ENCODE assay signal across 9 mouse cellular contexts in genomic region chr17:89654089-89654813, GRCm38 (mm10).
DNase-seq lines count a peak whose midpoint lies in the region; ATAC-seq lines count a peak whose summit lies in the region.
"Had no signal": no experiment of that assay in that cellular context is flagged by ENCODE, and none has a peak within 500 bp of the region (broad histone marks: within the 10 kb centered on the region; RNA-seq: fewer than 3 reads in every experiment).

No protein-coding gene starts in this region.

- H3K27me3 ChIP-seq in hindbrain, embryonic 14.5 days (ENCODE audit: control insufficient read depth, insufficient read depth, low read length) = no peaks in the 10 kb centered on the region
- H3K27me3 ChIP-seq in midbrain, embryonic 13.5 days = no peaks in the 10 kb centered on the region
- H3K27me3 ChIP-seq: limb, embryonic 12.5 days had no signal

- no peak overlapping the region for H3K27ac ChIP-seq in hindbrain, embryonic 14.5 days
- no peak overlapping the region for H3K27ac ChIP-seq in midbrain, embryonic 13.5 days
- H3K27ac ChIP-seq: limb, embryonic 12.5 days had no signal

- no peaks in the 10 kb centered on the region for H3K9me3 ChIP-seq in hindbrain, embryonic 14.5 days (ENCODE audit: control insufficient read depth, low read length)
- no peaks in the 10 kb centered on the region for H3K9me3 ChIP-seq in midbrain, embryonic 13.5 days
- H3K9me3 ChIP-seq: limb, embryonic 12.5 days had no signal

- peak; percentile 80 for ATAC-seq in hindbrain, embryonic 14.5 days (ENCODE audit: low FRiP score)
- ATAC-seq in midbrain, embryonic 13.5 days = peak; percentile 66
- ATAC-seq in monocyte, adult 5-6 weeks (replicated peaks; ENCODE audit: insufficient number of reproducible peaks, low FRiP score, low TSS enrichment, poor library complexity, severe bottlenecking) = no peak

- DNase-seq in adrenal gland, adult 2 months = peak; percentile 40
- no peak for DNase-seq in adrenal gland, postnatal 4 days (ENCODE audit: low spot score in 2 of 2)
- DNase-seq in ZHBTc4 (ENCODE audit: low read depth, low spot score) = peak; percentile 68
- DNase-seq in embryo, embryonic 10.5 days (ENCODE audit: low spot score) = peak; percentile 84
- peak; percentile 88 for DNase-seq in hindbrain, embryonic 14.5 days (ENCODE audit: low spot score)
- DNase-seq in layer of hippocampus, postnatal 10 days (ENCODE audit: low spot score in 2 of 2) = peak; percentile 61 to 75

- no peaks in the 10 kb centered on the region for H3K4me1 ChIP-seq in hindbrain, embryonic 14.5 days (replicated peaks; ENCODE audit: control insufficient read depth, insufficient read depth, low read length)
- no peaks in the 10 kb centered on the region for H3K4me1 ChIP-seq in midbrain, embryonic 13.5 days (replicated peaks)
- H3K4me1 ChIP-seq: limb, embryonic 12.5 days had no signal

- no peak overlapping the region for H3K4me2 ChIP-seq in hindbrain, embryonic 14.5 days (replicated peaks)
- no peak overlapping the region for H3K4me2 ChIP-seq in midbrain, embryonic 13.5 days (replicated peaks)
- H3K4me2 ChIP-seq: limb, embryonic 12.5 days had no signal

- H3K9ac ChIP-seq in hindbrain, embryonic 14.5 days = no peak overlapping the region
- H3K9ac ChIP-seq in midbrain, embryonic 13.5 days (replicated peaks) = no peak overlapping the region
- H3K9ac ChIP-seq: limb, embryonic 12.5 days had no signal

- 68% methylated on average over 5 of the region's 5 CpGs for WGBS in hindbrain, embryonic 14.5 days
- whole genome bisulfite sequencing in midbrain, embryonic 13.5 days = 60% methylated on average over 5 of the region's 5 CpGs

- no peak overlapping the region for H3K4me3 ChIP-seq in hindbrain, embryonic 14.5 days (replicated peaks; ENCODE audit: low read length)
- H3K4me3 ChIP-seq in midbrain, embryonic 13.5 days (replicated peaks) = no peak overlapping the region
- H3K4me3 ChIP-seq: limb, embryonic 12.5 days had no signal

- H3K36me3 ChIP-seq in hindbrain, embryonic 14.5 days (replicated peaks; ENCODE audit: control insufficient read depth, insufficient read depth) = no peaks in the 10 kb centered on the region
- H3K36me3 ChIP-seq in midbrain, embryonic 13.5 days = no peaks in the 10 kb centered on the region
- H3K36me3 ChIP-seq: limb, embryonic 12.5 days had no signal

Comparison
In these comparisons a context has a peak if more than half of its experiments do, and no peak if none do; other contexts are left out.
1. DNase-seq: peak in adrenal gland, adult 2 months (single experiment), ZHBTc4 (single experiment), embryo, embryonic 10.5 days (single experiment), hindbrain, embryonic 14.5 days (single experiment) and layer of hippocampus, postnatal 10 days (2 of 2); none in adrenal gland, postnatal 4 days (0 of 2).